Mouse (Mus musculus): ENCODE results near the gene Ppp2ca. TPM values are rescaled to one million over a fixed set of nuclear protein-coding genes. Genes with fewer than 3 reads are reported as not detected.

Gene Ppp2ca
- polyA plus RNA-seq, 1 experiment, result 54.7 TPM

DNA sequence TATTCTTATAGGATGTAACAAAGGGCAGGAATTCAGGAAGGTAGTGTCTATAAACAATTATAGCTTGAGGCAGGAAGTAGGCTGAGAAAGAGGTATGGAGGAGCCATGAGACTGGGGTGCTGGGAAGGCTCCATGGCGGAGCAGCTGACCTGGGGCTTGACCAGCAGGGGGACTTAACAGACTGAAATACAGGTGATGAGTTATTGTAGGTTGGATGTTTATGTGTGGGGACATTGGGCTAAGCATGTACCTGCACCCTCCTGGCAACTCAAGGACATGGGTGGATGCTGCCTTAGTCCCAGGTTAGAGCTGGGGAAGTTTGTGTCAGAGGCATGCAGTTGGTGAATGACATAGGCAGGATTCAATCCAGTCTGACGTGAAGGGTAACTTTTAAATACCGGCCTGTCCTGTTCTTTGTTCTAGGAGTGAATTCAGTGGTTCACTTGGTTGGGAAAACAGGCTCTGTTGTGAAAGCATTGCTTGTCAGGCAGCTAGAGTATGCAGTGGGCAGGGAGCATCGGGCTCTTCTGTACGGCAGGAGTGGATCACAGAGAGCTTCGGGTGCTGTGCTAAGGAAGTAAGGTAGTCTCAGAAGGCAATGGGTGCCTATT is 21.6 kb upstream of the Ppp2ca start:
- peak; percentile 28 for DNase-seq
- Histone ChIP-seq H3K27ac (ENCODE audit: control insufficient read depth, insufficient read depth, low read length) (peak overlapping the region; percentile 100), H3K4me1 (replicated peaks; ENCODE audit: control insufficient read depth, insufficient read depth, low read length) (peaks cover 34% of the 10 kb centered on the region), H3K36me3 (ENCODE audit: control insufficient read depth, insufficient read depth, low read length) (no peaks in the 10 kb centered on the region), H3K27me3 (ENCODE audit: control insufficient read depth, insufficient read depth, low read length) (no peaks in the 10 kb centered on the region), H3K4me3 (ENCODE audit: control insufficient read depth, insufficient read depth, low read length) (no peak overlapping the region)
- TF ChIP-seq POLR2A (IDR thresholded peaks at IDR 0.05; ENCODE audit: control insufficient read depth, extremely low read depth, insufficient read depth, low read length, poor library complexity) (no peak), CTCF (IDR thresholded peaks at IDR 0.05; ENCODE audit: borderline replicate concordance, control insufficient read depth, extremely low read depth, insufficient read depth, low read length, poor library complexity) (no peak)
- 93% methylated on average over 6 of the region's 6 CpGs for WGBS

DNA sequence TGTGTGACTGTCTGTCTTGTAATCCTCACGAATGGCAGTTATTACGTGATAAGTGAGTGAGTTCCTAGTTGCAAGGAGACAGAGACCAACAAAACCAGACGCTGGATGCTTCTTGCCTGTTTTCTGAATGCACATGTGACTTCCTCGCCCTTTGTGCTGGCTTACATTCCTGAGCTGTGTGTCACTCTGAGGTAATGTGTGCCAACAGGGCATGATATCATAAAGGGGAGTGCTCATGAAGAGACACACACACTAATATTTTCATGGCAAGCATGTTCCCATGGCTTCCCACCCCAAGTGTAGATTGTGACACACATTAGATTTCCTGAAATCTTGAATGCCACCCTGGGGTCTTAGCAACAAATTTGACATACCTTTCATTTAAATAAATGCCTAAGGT is 20.5 kb upstream of the Ppp2ca start:
- Histone ChIP-seq H3K36me3 (ENCODE audit: control insufficient read depth, insufficient read depth, low read length) (no peaks in the 10 kb centered on the region), H3K27me3 (ENCODE audit: control insufficient read depth, insufficient read depth, low read length) (no peaks in the 10 kb centered on the region), H3K4me1 (replicated peaks; ENCODE audit: control insufficient read depth, insufficient read depth, low read length) (peaks cover 29% of the 10 kb centered on the region), H3K4me3 (ENCODE audit: control insufficient read depth, insufficient read depth, low read length) (no peak overlapping the region), H3K27ac (ENCODE audit: control insufficient read depth, insufficient read depth, low read length) (no peak overlapping the region)
- TF ChIP-seq POLR2A (IDR thresholded peaks at IDR 0.05; ENCODE audit: control insufficient read depth, extremely low read depth, insufficient read depth, low read length, poor library complexity) (no peak), CTCF (IDR thresholded peaks at IDR 0.05; ENCODE audit: borderline replicate concordance, control insufficient read depth, extremely low read depth, insufficient read depth, low read length, poor library complexity) (no peak)
- no peak for DNase-seq
- 78% methylated on average over 4 of the region's 4 CpGs for WGBS

DNA sequence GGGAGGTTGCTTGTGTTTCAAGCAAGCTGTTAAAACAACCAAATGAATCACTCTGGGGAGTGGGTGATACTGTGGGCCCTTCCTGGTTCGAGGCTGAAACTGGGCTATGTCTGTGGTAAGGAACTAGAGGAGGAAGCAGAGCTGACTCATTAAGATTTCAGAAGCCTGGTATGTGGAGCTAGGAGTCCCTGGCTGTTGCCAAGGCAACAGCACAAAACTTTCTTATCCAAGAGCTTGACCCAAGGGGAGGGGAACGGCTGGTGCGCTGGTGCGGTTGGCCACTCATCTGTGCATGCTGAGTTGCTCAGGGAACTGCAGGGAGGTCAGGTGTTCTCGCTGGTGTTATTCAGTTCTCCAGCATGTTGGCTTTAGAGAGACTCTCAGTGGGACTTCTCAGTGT is 18.5 kb upstream of the Ppp2ca start:
- no peaks in the 10 kb centered on the region for H3K27me3 ChIP-seq (ENCODE audit: control insufficient read depth, insufficient read depth, low read length)
- DNase-seq, result no peak
- no peak overlapping the region for H3K27ac ChIP-seq (ENCODE audit: control insufficient read depth, insufficient read depth, low read length)
- H3K36me3 ChIP-seq (ENCODE audit: control insufficient read depth, insufficient read depth, low read length), result no peaks in the 10 kb centered on the region
- H3K4me3 ChIP-seq (ENCODE audit: control insufficient read depth, insufficient read depth, low read length), result no peak overlapping the region
- 41% methylated on average over 5 of the region's 5 CpGs for WGBS
- TF ChIP-seq POLR2A (IDR thresholded peaks at IDR 0.05; ENCODE audit: control insufficient read depth, extremely low read depth, insufficient read depth, low read length, poor library complexity) (no peak), CTCF (IDR thresholded peaks at IDR 0.05; ENCODE audit: borderline replicate concordance, control insufficient read depth, extremely low read depth, insufficient read depth, low read length, poor library complexity) (no peak)
- H3K4me1 ChIP-seq (replicated peaks; ENCODE audit: control insufficient read depth, insufficient read depth, low read length), result peaks cover 20% of the 10 kb centered on the region

DNA sequence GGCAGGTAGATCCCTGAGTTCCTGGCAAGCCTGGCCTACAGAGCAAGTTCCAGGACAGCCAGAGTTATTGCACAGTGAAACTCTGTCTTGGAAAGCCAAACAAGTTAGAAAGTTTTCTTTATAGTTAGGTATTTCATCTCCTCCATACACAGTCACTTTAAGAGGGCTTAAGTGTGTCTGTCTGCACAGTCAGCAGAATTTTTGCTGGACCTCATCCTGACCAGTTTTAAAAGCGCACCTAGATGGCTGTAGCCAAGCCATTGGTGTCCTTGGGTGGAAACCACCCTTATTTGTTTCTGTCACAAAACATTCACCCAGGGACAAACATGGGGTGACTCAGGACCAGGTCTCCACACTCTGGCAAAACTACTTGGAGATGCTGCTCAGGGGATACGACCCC is 17.8 kb upstream of the Ppp2ca start:
- Histone ChIP-seq H3K4me3 (ENCODE audit: control insufficient read depth, insufficient read depth, low read length) (no peak overlapping the region), H3K27ac (ENCODE audit: control insufficient read depth, insufficient read depth, low read length) (no peak overlapping the region), H3K27me3 (ENCODE audit: control insufficient read depth, insufficient read depth, low read length) (no peaks in the 10 kb centered on the region), H3K4me1 (replicated peaks; ENCODE audit: control insufficient read depth, insufficient read depth, low read length) (peaks cover 17% of the 10 kb centered on the region), H3K36me3 (ENCODE audit: control insufficient read depth, insufficient read depth, low read length) (no peaks in the 10 kb centered on the region)
- no peak for DNase-seq
- 100% methylated on average over 2 of the region's 2 CpGs for WGBS
- TF ChIP-seq POLR2A (IDR thresholded peaks at IDR 0.05; ENCODE audit: control insufficient read depth, extremely low read depth, insufficient read depth, low read length, poor library complexity) (no peak), CTCF (IDR thresholded peaks at IDR 0.05; ENCODE audit: borderline replicate concordance, control insufficient read depth, extremely low read depth, insufficient read depth, low read length, poor library complexity) (no peak)

DNA sequence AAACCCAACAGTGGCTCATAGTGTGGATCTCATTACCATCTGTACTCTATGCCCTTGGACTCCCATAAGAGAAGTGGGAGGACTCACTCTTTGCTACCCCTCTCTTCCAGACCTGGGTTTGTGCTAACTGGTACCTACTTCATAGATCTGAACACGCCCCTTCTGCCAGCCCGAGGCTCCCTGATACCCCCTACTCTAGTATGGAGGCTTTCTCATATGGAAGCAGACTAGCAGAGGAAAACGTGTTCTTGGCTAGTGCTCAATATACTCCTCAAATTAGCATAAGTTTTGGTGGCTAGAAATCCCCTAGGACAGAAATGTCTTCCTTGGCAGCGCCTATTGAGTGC is 12.7 kb upstream of the Ppp2ca start:
- WGBS, result 95% methylated on average over 4 of the region's 4 CpGs
- Histone ChIP-seq H3K4me3 (ENCODE audit: control insufficient read depth, insufficient read depth, low read length) (no peak overlapping the region), H3K27me3 (ENCODE audit: control insufficient read depth, insufficient read depth, low read length) (no peaks in the 10 kb centered on the region), H3K36me3 (ENCODE audit: control insufficient read depth, insufficient read depth, low read length) (no peaks in the 10 kb centered on the region), H3K4me1 (replicated peaks; ENCODE audit: control insufficient read depth, insufficient read depth, low read length) (peaks cover 3% of the 10 kb centered on the region; the same call in 1 of the 2 replicates), H3K27ac (ENCODE audit: control insufficient read depth, insufficient read depth, low read length) (no peak overlapping the region)
- DNase-seq, result no peak
- TF ChIP-seq POLR2A (IDR thresholded peaks at IDR 0.05; ENCODE audit: control insufficient read depth, extremely low read depth, insufficient read depth, low read length, poor library complexity), result no peak
- TF ChIP-seq CTCF (IDR thresholded peaks at IDR 0.05; ENCODE audit: borderline replicate concordance, control insufficient read depth, extremely low read depth, insufficient read depth, low read length, poor library complexity), result no peak

DNA sequence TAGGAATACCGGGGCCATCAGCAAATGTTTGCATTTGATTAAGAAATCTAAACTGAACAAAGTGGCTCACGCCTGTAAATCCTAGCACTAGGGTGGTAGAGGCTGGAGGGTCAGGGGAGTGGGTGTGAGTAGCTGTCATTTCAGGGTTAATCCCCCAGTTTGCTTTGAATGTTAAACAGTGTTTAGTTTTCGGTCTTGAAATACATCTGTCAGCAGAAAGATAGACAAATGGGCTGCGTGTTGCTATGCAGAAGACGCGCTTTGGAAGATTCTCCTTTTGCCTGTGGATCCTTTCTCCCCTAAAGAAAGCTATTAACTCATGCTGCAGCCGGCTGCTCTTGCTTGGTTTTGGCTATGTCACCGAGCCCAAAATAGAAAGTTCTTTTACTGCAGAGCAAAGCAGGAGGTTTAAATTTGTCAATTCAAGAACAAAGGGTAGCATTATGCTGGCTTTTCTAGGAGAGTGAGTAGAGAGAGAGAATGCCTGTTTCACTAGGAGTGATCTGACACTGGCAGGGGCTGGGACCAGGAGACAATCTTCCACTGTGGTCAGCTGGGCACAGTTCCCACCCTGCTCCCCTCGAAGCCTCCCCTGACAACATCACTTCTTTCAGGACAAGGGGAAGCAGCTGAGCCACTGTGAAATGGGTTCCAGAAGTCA is 12.1 kb upstream of the Ppp2ca start:
- Histone ChIP-seq H3K4me1 (replicated peaks; ENCODE audit: control insufficient read depth, insufficient read depth, low read length) (peaks cover 3% of the 10 kb centered on the region; the same call in 1 of the 2 replicates), H3K36me3 (ENCODE audit: control insufficient read depth, insufficient read depth, low read length) (no peaks in the 10 kb centered on the region), H3K27ac (ENCODE audit: control insufficient read depth, insufficient read depth, low read length) (no peak overlapping the region), H3K4me3 (ENCODE audit: control insufficient read depth, insufficient read depth, low read length) (no peak overlapping the region), H3K27me3 (ENCODE audit: control insufficient read depth, insufficient read depth, low read length) (no peaks in the 10 kb centered on the region)
- 70% methylated on average over 9 of the region's 9 CpGs for WGBS
- no peak for DNase-seq
- TF ChIP-seq POLR2A (IDR thresholded peaks at IDR 0.05; ENCODE audit: control insufficient read depth, extremely low read depth, insufficient read depth, low read length, poor library complexity) (no peak), CTCF (IDR thresholded peaks at IDR 0.05; ENCODE audit: borderline replicate concordance, control insufficient read depth, extremely low read depth, insufficient read depth, low read length, poor library complexity) (no peak)

Measured in thymus, adult 2 months (tissue).